Mouse (Mus musculus) forebrain, embryonic 13.5 days (tissue): Measurements from ENCODE around the gene Pitpnm2. TPM values are rescaled to one million over a fixed set of nuclear protein-coding genes. Genes with fewer than 3 reads are reported as not detected.

Source experiments
- ATAC-seq: fragments of 200-750 bp; cut with Nextera tagmentation; 2 replicates; pipeline ENCODE4 v1.8.0; 2017
- H3K27ac ChIP-seq: fragments of 300-500 bp; sonication (generic); 2 replicates; pipeline ENCODE4 v1.5.1; 2015; ENCODE audit warnings: inconsistent platforms, mild to moderate bottlenecking, moderate library complexity
- H3K27me3 ChIP-seq: fragments of 300-500 bp; sonication (generic); 2 replicates; pipeline ENCODE4 v1.6.1; 2015; ENCODE audit warnings: mild to moderate bottlenecking, inconsistent platforms
- H3K36me3 ChIP-seq: fragments of 300-500 bp; sonication (generic); 2 replicates; pipeline ENCODE4 v1.6.1; 2015; ENCODE audit warnings: mild to moderate bottlenecking, inconsistent platforms; ENCODE audit not compliant: poor library complexity, severe bottlenecking
- H3K4me1 ChIP-seq: fragments of 300-500 bp; sonication (generic); 2 replicates; pipeline ENCODE4 v1.6.1; 2015; ENCODE audit warnings: inconsistent platforms
- H3K4me2 ChIP-seq: fragments of 300-500 bp; sonication (generic); 2 replicates; pipeline ENCODE4 v1.6.1; 2015; ENCODE audit warnings: inconsistent platforms, mild to moderate bottlenecking, moderate library complexity
- H3K4me3 ChIP-seq: fragments of 300-500 bp; sonication (generic); 2 replicates; pipeline ENCODE4 v1.5.1; 2015; ENCODE audit warnings: mild to moderate bottlenecking, inconsistent platforms
- H3K9ac ChIP-seq: fragments of 300-500 bp; sonication (generic); 2 replicates; pipeline ENCODE4 v1.6.1; 2015; ENCODE audit warnings: mild to moderate bottlenecking, inconsistent platforms
- H3K9me3 ChIP-seq: fragments of 300-500 bp; sonication (generic); replicated peaks from 2 replicates; pipeline ENCODE4 v1.6.1; 2016; ENCODE audit warnings: inconsistent platforms
- WGBS: fragments of 180-500 bp; shearing (Covaris S2); methylation state at CpG from one replicate; pipeline ENCODE4 v1.1.7; 2015; 5-methylcytosine and 5-hydroxymethylcytosine counted together
- polyA plus RNA-seq: library from polyadenylated mRNA; unstranded; fragments of >200 nt; fragmentation: Nextera tagmentation; extraction: Ambion mirVana; gene quantifications from 2 replicates; pipeline ENCODE4 v1.2.1, GENCODE M21; 2015

The Pitpnm2 gene
- polyA plus RNA-seq, 1 experiment from 2014 or later: 5.4 TPM

DNA sequence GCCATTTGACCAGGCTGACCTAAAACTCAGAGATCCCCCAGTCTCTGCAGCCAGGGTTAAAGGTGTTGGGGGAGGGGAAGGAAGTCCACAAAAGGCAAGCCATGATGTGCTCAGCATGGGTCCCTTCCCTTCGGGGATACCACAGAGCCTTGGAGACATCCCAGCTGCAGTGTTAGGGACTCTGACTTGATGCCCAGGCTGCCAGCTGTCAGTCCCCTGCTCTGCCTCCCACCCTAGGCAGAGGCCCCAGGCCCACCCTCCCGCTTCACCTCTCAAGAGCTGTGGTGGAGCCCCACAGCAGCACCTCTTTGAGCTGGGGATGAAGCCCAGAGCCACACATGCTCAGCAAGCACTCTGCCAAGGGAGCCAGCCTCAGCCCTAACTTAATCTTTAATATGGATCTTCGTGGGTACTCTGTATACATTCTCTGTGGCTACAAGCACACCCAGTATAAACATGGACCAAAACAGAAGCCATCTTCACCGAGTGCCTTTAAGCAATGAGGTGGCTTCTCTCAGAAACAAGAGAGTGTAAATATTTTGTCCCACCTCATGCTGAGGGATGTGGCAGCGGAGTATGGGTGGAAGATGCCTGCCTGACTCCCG is 171.6 kb downstream of the Pitpnm2 start:
- Histone ChIP-seq H3K9ac (peak overlapping the region; percentile 30; the same call in 1 of the 2 replicates), H3K27me3 (no peaks in the 10 kb centered on the region), H3K4me2 (peak overlapping the region; percentile 47), H3K9me3 (no peaks in the 10 kb centered on the region), H3K27ac (peak overlapping the region; percentile 95), H3K36me3 (no peaks in the 10 kb centered on the region), H3K4me1 (peaks cover 42% of the 10 kb centered on the region), H3K4me3 (no peak overlapping the region)
- 63% methylated on average over 6 of the region's 6 CpGs for WGBS
- ATAC-seq: no peak

DNA sequence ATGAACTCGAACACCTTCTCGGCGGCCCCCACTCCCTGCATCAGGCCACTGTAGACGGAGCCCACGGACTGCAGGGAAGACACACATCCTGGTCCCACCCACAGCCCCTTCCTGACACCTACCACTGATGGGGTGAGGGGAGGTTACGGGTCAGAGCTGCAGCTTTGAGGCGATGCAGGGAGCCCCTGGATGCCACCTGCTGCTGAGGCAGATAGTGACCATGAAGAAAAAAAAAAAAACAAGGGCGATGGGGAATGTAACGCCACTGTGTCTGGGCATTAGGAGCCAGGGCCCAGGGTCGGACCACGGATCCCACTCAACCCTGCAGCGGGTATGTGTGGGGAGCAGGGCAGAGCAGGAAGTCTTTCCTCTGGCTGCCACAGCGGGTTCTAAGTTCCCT is 172.3 kb downstream of the Pitpnm2 start:
- Histone ChIP-seq H3K9me3 (no peaks in the 10 kb centered on the region), H3K4me3 (no peak overlapping the region), H3K27me3 (no peaks in the 10 kb centered on the region), H3K4me2 (no peak overlapping the region; the same call in 1 of the 2 replicates), H3K4me1 (peaks cover 42% of the 10 kb centered on the region), H3K36me3 (no peaks in the 10 kb centered on the region), H3K9ac (no peak overlapping the region), H3K27ac (no peak overlapping the region)
- WGBS: 89% methylated on average over 13 of the region's 13 CpGs
- ATAC-seq: no peak

- Histone ChIP-seq H3K4me1 (peaks cover 47% of the 10 kb centered on the region), H3K27me3 (no peaks in the 10 kb centered on the region), H3K9ac (no peak overlapping the region), H3K4me2 (no peak overlapping the region), H3K27ac (no peak overlapping the region), H3K36me3 (no peaks in the 10 kb centered on the region), H3K4me3 (no peak overlapping the region), H3K9me3 (no peaks in the 10 kb centered on the region)
- WGBS: 62% methylated on average over 9 of the region's 9 CpGs
- ATAC-seq: no peak
These were observed 173.0 kb downstream of the Pitpnm2 start for GRCm38 (mm10) chr5:124076559-124076958.

DNA sequence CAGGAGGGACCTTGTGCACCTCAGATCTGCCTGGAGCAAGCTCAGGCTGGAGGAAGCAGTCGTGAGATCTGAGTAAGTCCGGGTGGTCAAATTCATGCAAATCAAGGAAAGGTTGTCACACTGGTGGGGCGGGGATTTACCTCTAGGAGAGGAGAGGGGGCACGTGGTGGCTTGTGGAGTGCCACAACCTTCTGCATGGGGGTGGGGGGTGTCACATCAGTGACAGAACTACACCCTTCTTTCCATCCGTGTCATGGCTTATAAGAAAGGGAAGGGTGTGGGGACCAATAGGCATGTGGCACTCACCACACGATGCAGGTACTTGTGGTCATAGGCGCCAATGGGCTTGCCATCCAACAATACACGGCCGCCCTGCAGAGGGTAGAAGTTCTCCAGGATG is 173.8 kb downstream of the Pitpnm2 start:
- 76% methylated on average over 9 of the region's 9 CpGs for WGBS
- no peak for ATAC-seq
- no peak overlapping the region for H3K27ac ChIP-seq
- H3K4me1 ChIP-seq: peaks cover 47% of the 10 kb centered on the region
- H3K4me3 ChIP-seq: no peak overlapping the region
- H3K36me3 ChIP-seq: no peaks in the 10 kb centered on the region
- no peaks in the 10 kb centered on the region for H3K27me3 ChIP-seq
- no peaks in the 10 kb centered on the region for H3K9me3 ChIP-seq
- no peak overlapping the region for H3K4me2 ChIP-seq
- H3K9ac ChIP-seq: no peak overlapping the region

DNA sequence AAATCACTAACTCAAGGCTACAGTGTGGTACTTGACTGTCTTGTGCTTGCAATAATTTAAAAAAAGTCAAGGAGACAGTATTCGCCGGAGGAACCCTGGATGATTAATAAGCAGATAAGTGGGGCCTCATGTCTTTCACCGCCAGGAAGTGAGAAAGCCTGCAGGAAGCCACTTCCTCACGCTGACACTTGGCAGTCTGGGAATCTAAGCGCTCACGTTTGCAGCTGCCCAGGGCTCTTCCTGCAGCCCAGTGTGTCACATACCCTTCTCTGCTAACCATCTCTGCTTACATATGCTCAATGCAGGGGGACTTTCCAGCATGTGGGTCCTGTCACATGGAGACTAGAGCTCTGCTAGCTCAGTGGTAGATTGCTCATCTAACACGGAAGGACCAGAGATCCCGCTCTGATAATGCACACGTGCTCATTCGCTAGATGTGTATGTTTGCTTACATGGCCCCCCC is 174.7 kb downstream of the Pitpnm2 start:
- no peak overlapping the region for H3K4me2 ChIP-seq
- no peaks in the 10 kb centered on the region for H3K36me3 ChIP-seq
- H3K27me3 ChIP-seq: no peaks in the 10 kb centered on the region
- no peak for ATAC-seq
- 73% methylated on average over 10 of the region's 10 CpGs for WGBS
- no peak overlapping the region for H3K4me3 ChIP-seq
- H3K9me3 ChIP-seq: no peaks in the 10 kb centered on the region
- H3K4me1 ChIP-seq: peaks cover 42% of the 10 kb centered on the region
- no peak overlapping the region for H3K9ac ChIP-seq
- H3K27ac ChIP-seq: no peak overlapping the region

GRCm38 (mm10) chr5:124073682-124074081 is 175.9 kb downstream of the Pitpnm2 start:
- WGBS: 59% methylated on average over 9 of the region's 9 CpGs
- H3K9me3 ChIP-seq: no peaks in the 10 kb centered on the region
- ATAC-seq: no peak
- peaks cover 30% of the 10 kb centered on the region for H3K4me1 ChIP-seq
- peak overlapping the region; percentile 1; the same call in 1 of the 2 replicates for H3K9ac ChIP-seq
- peak overlapping the region; percentile 14; the same call in 1 of the 2 replicates for H3K27ac ChIP-seq
- no peak overlapping the region for H3K4me2 ChIP-seq
- no peak overlapping the region for H3K4me3 ChIP-seq
- no peaks in the 10 kb centered on the region for H3K36me3 ChIP-seq
- H3K27me3 ChIP-seq: no peaks in the 10 kb centered on the region

GRCm38 (mm10) chr5:124069657-124070056 is 179.9 kb downstream of the Pitpnm2 start:
- no peak for ATAC-seq
- Histone ChIP-seq H3K4me3 (no peak overlapping the region), H3K9me3 (no peaks in the 10 kb centered on the region; the same call in 1 of the 2 replicates), H3K4me2 (no peak overlapping the region), H3K4me1 (peaks cover 10% of the 10 kb centered on the region; the same call in 1 of the 2 replicates), H3K27ac (no peak overlapping the region), H3K9ac (no peak overlapping the region), H3K36me3 (no peaks in the 10 kb centered on the region), H3K27me3 (no peaks in the 10 kb centered on the region)
- 82% methylated on average over 3 of the region's 3 CpGs for WGBS

Other genes with a start within 250 kb of the Pitpnm2 start
- 86.5 and 92.2 TPM in 2 replicates for gene Vps37b, start 217.5 kb downstream of the Pitpnm2 start, polyA plus RNA-seq
- gene Abcb9, start 154.0 kb downstream of the Pitpnm2 start, polyA plus RNA-seq: 5.8 and 6.1 TPM in 2 replicates
- 23.5 and 24.3 TPM in 2 replicates for gene Ogfod2, start 137.5 kb downstream of the Pitpnm2 start, polyA plus RNA-seq
- 80.8 and 83.0 TPM in 2 replicates for gene Arl6ip4, start 133.7 kb downstream of the Pitpnm2 start, polyA plus RNA-seq
- gene Mphosph9, start 78.2 kb upstream of the Pitpnm2 start, polyA plus RNA-seq: 20.3 and 22.7 TPM in 2 replicates
- gene 2810006K23Rik, start 78.3 kb upstream of the Pitpnm2 start, polyA plus RNA-seq: 19.5 and 20.8 TPM in 2 replicates
- gene Cdk2ap1, start 113.3 kb upstream of the Pitpnm2 start, polyA plus RNA-seq: 77.4 and 78.9 TPM in 2 replicates
- gene Sbno1, start 176.2 kb upstream of the Pitpnm2 start, polyA plus RNA-seq: 120 TPM in 2 replicates
- 30.0 and 30.6 TPM in 2 replicates for gene Kmt5a, start 190.2 kb upstream of the Pitpnm2 start, polyA plus RNA-seq
- 19.3 and 22.3 TPM in 2 replicates for gene Rilpl2, start 228.6 kb upstream of the Pitpnm2 start, polyA plus RNA-seq
- gene Snrnp35, start 233.4 kb upstream of the Pitpnm2 start, polyA plus RNA-seq: 27.2 and 27.8 TPM in 2 replicates